Mouse (Mus musculus) stomach, embryonic 14.5 days (tissue): ENCODE data around the gene Slc12a9. TPM values are rescaled to one million over a fixed set of nuclear protein-coding genes. Genes with fewer than 3 reads are reported as not detected.

ENCODE experiments used
- ATAC-seq: fragments of 200-750 bp; cut with Nextera tagmentation; 2 replicates; pipeline ENCODE4 v1.8.0; 2017; ENCODE audit warnings: low read depth, moderate TSS enrichment; ENCODE audit not compliant: insufficient number of reproducible peaks, insufficient read depth, low FRiP score
- H3K27ac ChIP-seq: fragments of 300-500 bp; sonication (generic); 2 replicates; pipeline ENCODE4 v1.5.1; 2014; ENCODE audit warnings: mild to moderate bottlenecking, low read length, moderate library complexity, mixed read lengths
- H3K27me3 ChIP-seq: fragments of 300-500 bp; sonication (generic); 2 replicates; pipeline ENCODE4 v1.6.1; 2014; ENCODE audit warnings: low read length, control low read depth, mixed read lengths; ENCODE audit not compliant: control insufficient read depth, insufficient read depth
- H3K36me3 ChIP-seq: fragments of 300-500 bp; sonication (generic); 2 replicates; pipeline ENCODE4 v1.6.1; 2014; ENCODE audit warnings: mild to moderate bottlenecking, control low read depth, low read length, moderate library complexity, mixed read lengths; ENCODE audit not compliant: control insufficient read depth, insufficient read depth
- H3K4me1 ChIP-seq: fragments of 300-500 bp; sonication (generic); 2 replicates; pipeline ENCODE4 v1.6.1; 2014; ENCODE audit warnings: low read length, control low read depth, mixed read lengths; ENCODE audit not compliant: control insufficient read depth, insufficient read depth
- H3K4me2 ChIP-seq: fragments of 300-500 bp; sonication (generic); replicated peaks from 2 replicates; pipeline ENCODE4 v1.6.1; 2014; ENCODE audit warnings: low read depth, low read length, control low read depth
- H3K4me3 ChIP-seq: fragments of 300-500 bp; sonication (generic); 2 replicates; pipeline ENCODE4 v1.5.1; 2014; ENCODE audit warnings: low read depth, low read length, control low read depth
- H3K9ac ChIP-seq: fragments of 300-500 bp; sonication (generic); replicated peaks from 2 replicates; pipeline ENCODE4 v1.6.1; 2014; ENCODE audit warnings: low read depth, mild to moderate bottlenecking, control low read depth, low read length, moderate library complexity, mixed read lengths
- H3K9me3 ChIP-seq: fragments of 300-500 bp; sonication (generic); 2 replicates; pipeline ENCODE4 v1.6.1; 2016; ENCODE audit warnings: low read depth, low read length, control low read depth; ENCODE audit not compliant: control insufficient read depth
- WGBS: fragments of 180-500 bp; shearing (Covaris S2); extraction: QIAGEN DNeasy Blood & Tissue Kit; methylation state at CpG from one replicate; pipeline ENCODE4 v1.1.7; 2014; 5-methylcytosine and 5-hydroxymethylcytosine counted together
- polyA plus RNA-seq: library from polyadenylated mRNA; unstranded; fragments of >200 nt; fragmentation: Nextera tagmentation; extraction: Ambion mirVana; gene quantifications from 2 replicates; pipeline ENCODE4 v1.2.1, GENCODE M21; 2014

The Slc12a9 gene
- polyA plus RNA-seq, 1 experiment from 2014 or later: 10.1 TPM

- H3K4me2 ChIP-seq: peak overlapping the region; percentile 95
- WGBS: under 1% methylated on average over 22 of the region's 22 CpGs
- no peaks in the 10 kb centered on the region for H3K9me3 ChIP-seq
- H3K4me1 ChIP-seq: peaks cover 25% of the 10 kb centered on the region
- ATAC-seq: peak; percentile 43; the same call in 1 of the 2 replicates
- H3K4me3 ChIP-seq: peak overlapping the region; percentile 77
- H3K27ac ChIP-seq: peak overlapping the region; percentile 92
- peak overlapping the region; percentile 84 for H3K9ac ChIP-seq
- no peaks in the 10 kb centered on the region for H3K27me3 ChIP-seq
- peaks cover 35% of the 10 kb centered on the region for H3K36me3 ChIP-seq
Measured at GRCm38 (mm10) chr5:137313466-137314192, 19.8 kb downstream of the Slc12a9 start.

- Histone ChIP-seq H3K9ac (no peak overlapping the region; the same call in 1 of the 2 replicates), H3K36me3 (peaks cover 45% of the 10 kb centered on the region), H3K4me1 (peaks cover 33% of the 10 kb centered on the region), H3K4me3 (peak overlapping the region; percentile 73), H3K9me3 (no peaks in the 10 kb centered on the region), H3K27me3 (no peaks in the 10 kb centered on the region), H3K27ac (peak overlapping the region; percentile 88; the same call in 1 of the 2 replicates), H3K4me2 (peak overlapping the region; percentile 64)
- WGBS: 91% methylated on average over 4 of the region's 4 CpGs
- no peak for ATAC-seq
Measured at GRCm38 (mm10) chr5:137308356-137308755, 25.0 kb downstream of the Slc12a9 start.

- WGBS: under 1% methylated on average over 66 of the region's 72 CpGs
- peak within 1 kb of the TSS; percentile 75 for H3K4me2 ChIP-seq
- H3K27me3 ChIP-seq: no peaks in the 10 kb centered on the region
- peak within 1 kb of the TSS; percentile 73 for H3K4me3 ChIP-seq
- peak within 1 kb of the TSS; percentile 95 for H3K9ac ChIP-seq
- peaks cover 26% of the 10 kb centered on the region for H3K4me1 ChIP-seq
- H3K27ac ChIP-seq: peak within 1 kb of the TSS; percentile 88
- no peaks in the 10 kb centered on the region for H3K9me3 ChIP-seq
- H3K36me3 ChIP-seq: peaks cover 55% of the 10 kb centered on the region
- peak; percentile 85 for ATAC-seq
Measured at GRCm38 (mm10) chr5:137307071-137307912, 26.1 kb downstream of the Slc12a9 start, which contains the start of gene Srrt. TSS of gene Srrt (minus strand) at chr5:137307674.

- no peaks in the 10 kb centered on the region for H3K27me3 ChIP-seq
- peaks cover 60% of the 10 kb centered on the region for H3K36me3 ChIP-seq
- peak overlapping the region; percentile 88 for H3K27ac ChIP-seq
- peak overlapping the region; percentile 95 for H3K9ac ChIP-seq
- peak overlapping the region; percentile 75 for H3K4me2 ChIP-seq
- no peak for ATAC-seq
- peak overlapping the region; percentile 73 for H3K4me3 ChIP-seq
- no peaks in the 10 kb centered on the region for H3K9me3 ChIP-seq
- H3K4me1 ChIP-seq: peaks cover 21% of the 10 kb centered on the region
- WGBS: 10% methylated on average over 12 of the region's 12 CpGs
Measured at GRCm38 (mm10) chr5:137306439-137307005, 26.9 kb downstream of the Slc12a9 start.

- Histone ChIP-seq H3K27me3 (no peaks in the 10 kb centered on the region), H3K4me3 (peak overlapping the region; percentile 73; the same call in 1 of the 2 replicates), H3K4me1 (peaks cover 21% of the 10 kb centered on the region), H3K9ac (no peak overlapping the region), H3K36me3 (peaks cover 63% of the 10 kb centered on the region), H3K4me2 (peak overlapping the region; percentile 75), H3K9me3 (no peaks in the 10 kb centered on the region), H3K27ac (no peak overlapping the region)
- WGBS: 41% methylated on average over 3 of the region's 3 CpGs
- ATAC-seq: no peak
Measured at GRCm38 (mm10) chr5:137305822-137306221, 27.6 kb downstream of the Slc12a9 start.

- H3K27me3 ChIP-seq: no peaks in the 10 kb centered on the region
- H3K4me2 ChIP-seq: peak overlapping the region; percentile 75; the same call in 1 of the 2 replicates
- no peak overlapping the region for H3K27ac ChIP-seq
- no peak overlapping the region for H3K9ac ChIP-seq
- 43% methylated on average over 4 of the region's 4 CpGs for WGBS
- no peak overlapping the region for H3K4me3 ChIP-seq
- H3K36me3 ChIP-seq: peaks cover 63% of the 10 kb centered on the region
- ATAC-seq: no peak
- peaks cover 21% of the 10 kb centered on the region for H3K4me1 ChIP-seq
- H3K9me3 ChIP-seq: no peaks in the 10 kb centered on the region
Measured at GRCm38 (mm10) chr5:137304816-137305215, 28.6 kb downstream of the Slc12a9 start.

- no peak overlapping the region for H3K4me2 ChIP-seq
- no peaks in the 10 kb centered on the region for H3K9me3 ChIP-seq
- no peaks in the 10 kb centered on the region for H3K27me3 ChIP-seq
- 76% methylated on average over 3 of the region's 3 CpGs for WGBS
- H3K4me1 ChIP-seq: peaks cover 21% of the 10 kb centered on the region
- no peak overlapping the region for H3K9ac ChIP-seq
- ATAC-seq: no peak
- peaks cover 63% of the 10 kb centered on the region for H3K36me3 ChIP-seq
- H3K4me3 ChIP-seq: no peak overlapping the region
- H3K27ac ChIP-seq: no peak overlapping the region
Measured at GRCm38 (mm10) chr5:137304165-137304564, 29.2 kb downstream of the Slc12a9 start.

GRCm38 (mm10) chr5:137303609-137304008 lies 29.8 kb downstream of the Slc12a9 start:
- no peak overlapping the region for H3K4me3 ChIP-seq
- 72% methylated on average over 4 of the region's 4 CpGs for WGBS
- H3K27ac ChIP-seq: no peak overlapping the region

More at GRCm38 (mm10) chr5:137303609-137304008, 29.8 kb downstream of the Slc12a9 start:
- Histone ChIP-seq H3K4me1 (peaks cover 21% of the 10 kb centered on the region), H3K27me3 (no peaks in the 10 kb centered on the region), H3K9me3 (no peaks in the 10 kb centered on the region), H3K9ac (no peak overlapping the region), H3K4me2 (no peak overlapping the region), H3K36me3 (peaks cover 63% of the 10 kb centered on the region)
- no peak for ATAC-seq
